Mouse (Mus musculus) forebrain, embryonic 12.5 days (tissue): ENCODE measurements at regions not wholly inside any gene's neighbourhood (a gene's known extent, or its start where the extent isn't known, plus 50 kb on each side); places are given as distances from the start of the nearest gene placed in this dataset.
"Not testable (repeated sequence)": the region's sequence is repeated elsewhere in the genome, so short reads cannot be mapped to it uniquely, and the experiment has no call there.

Experiments
- ATAC-seq: fragments of 200-750 bp; cut with Nextera tagmentation; 2 replicates; pipeline ENCODE4 v1.8.0; 2017; ENCODE audit warnings: moderate TSS enrichment; ENCODE audit not compliant: low FRiP score
- H3K27ac ChIP-seq: fragments of 300-500 bp; sonication (generic); 2 replicates; pipeline ENCODE4 v1.5.1; 2016; ENCODE audit warnings: mild to moderate bottlenecking
- H3K27me3 ChIP-seq: fragments of 300-500 bp; sonication (generic); 2 replicates; pipeline ENCODE4 v1.6.1; 2016; ENCODE audit warnings: mild to moderate bottlenecking
- H3K36me3 ChIP-seq: fragments of 300-500 bp; sonication (generic); replicated peaks from 2 replicates; pipeline ENCODE4 v1.6.1; 2016; ENCODE audit warnings: mild to moderate bottlenecking
- H3K4me1 ChIP-seq: fragments of 300-500 bp; sonication (generic); 2 replicates; pipeline ENCODE4 v1.6.1; 2016
- H3K4me2 ChIP-seq: fragments of 300-500 bp; sonication (generic); 2 replicates; pipeline ENCODE4 v1.6.1; 2016; ENCODE audit warnings: mild to moderate bottlenecking, moderate library complexity
- H3K4me3 ChIP-seq: fragments of 300-500 bp; sonication (generic); replicated peaks from 2 replicates; pipeline ENCODE4 v1.5.1; 2016; ENCODE audit warnings: mild to moderate bottlenecking
- H3K9ac ChIP-seq: fragments of 300-500 bp; sonication (generic); 2 replicates; pipeline ENCODE4 v1.6.1; 2016; ENCODE audit warnings: mild to moderate bottlenecking
- H3K9me3 ChIP-seq: fragments of 300-500 bp; sonication (generic); 2 replicates; pipeline ENCODE4 v1.6.1; 2016
- whole genome bisulfite sequencing: fragments of 180-500 bp; shearing (Covaris S2); methylation state at CpG from one replicate; pipeline ENCODE4 v1.1.7; 2016; 5-methylcytosine and 5-hydroxymethylcytosine counted together

- not testable (repeated sequence) for ATAC-seq, H3K4me2 ChIP-seq, H3K9me3 ChIP-seq, H3K4me1 ChIP-seq, H3K4me3 ChIP-seq, H3K27me3 ChIP-seq, H3K9ac ChIP-seq, H3K36me3 ChIP-seq, H3K27ac ChIP-seq
- WGBS: 35% methylated on average over 6 of the region's 7 CpGs
Measured at GRCm38 (mm10) chrX:135112109-135112508, 65.3 kb downstream of the Gm15023 start.

- not testable (repeated sequence) for H3K4me1 ChIP-seq, H3K27ac ChIP-seq, H3K9ac ChIP-seq, H3K4me3 ChIP-seq, ATAC-seq, H3K9me3 ChIP-seq, H3K4me2 ChIP-seq, H3K27me3 ChIP-seq, H3K36me3 ChIP-seq
- WGBS: 25% methylated on average over 4 of the region's 4 CpGs
Measured at GRCm38 (mm10) chrX:135110866-135111265, 66.6 kb downstream of the Gm15023 start.

GRCm38 (mm10) chrX:135101594-135101993, 75.8 kb downstream of the Gm15023 start:
- 30% methylated on average over 3 of the region's 3 CpGs for WGBS
- H3K27me3 ChIP-seq: peaks cover 16% of the 10 kb centered on the region; the same call in 1 of the 2 replicates
- peak; percentile 85; the same call in 1 of the 2 replicates for ATAC-seq

GRCm38 (mm10) chrX:135098101-135098500, 79.3 kb downstream of the Gm15023 start:
- no peak overlapping the region for H3K9ac ChIP-seq
- no peaks in the 10 kb centered on the region for H3K36me3 ChIP-seq
- H3K27me3 ChIP-seq: peaks cover 12% of the 10 kb centered on the region; the same call in 1 of the 2 replicates
- H3K9me3 ChIP-seq: no peaks in the 10 kb centered on the region
- no peaks in the 10 kb centered on the region for H3K4me1 ChIP-seq
- no peak for ATAC-seq
- no peak overlapping the region for H3K4me2 ChIP-seq
- H3K4me3 ChIP-seq: no peak overlapping the region
- H3K27ac ChIP-seq: no peak overlapping the region

More at GRCm38 (mm10) chrX:135101594-135101993, 75.8 kb downstream of the Gm15023 start:
- Histone ChIP-seq H3K36me3 (no peaks in the 10 kb centered on the region), H3K4me1 (no peaks in the 10 kb centered on the region), H3K9me3 (no peaks in the 10 kb centered on the region), H3K4me2 (no peak overlapping the region), H3K9ac (no peak overlapping the region), H3K27ac (no peak overlapping the region), H3K4me3 (no peak overlapping the region)

- Histone ChIP-seq H3K4me3 (no peak overlapping the region), H3K27me3 (peaks cover 17% of the 10 kb centered on the region; the same call in 1 of the 2 replicates)
- ATAC-seq: no peak
Measured at GRCm38 (mm10) chrX:135096206-135096605, 81.2 kb downstream of the Gm15023 start.

GRCm38 (mm10) chrX:135091074-135091473, 82.1 kb upstream of the Zmat1 start:
- ATAC-seq, H3K4me3 ChIP-seq: not testable (repeated sequence)
- 30% methylated on average over 3 of the region's 3 CpGs for WGBS

More at GRCm38 (mm10) chrX:135096206-135096605, 81.2 kb downstream of the Gm15023 start:
- 64% methylated on average over 3 of the region's 3 CpGs for WGBS
- Histone ChIP-seq H3K9ac (no peak overlapping the region), H3K4me1 (no peaks in the 10 kb centered on the region), H3K4me2 (no peak overlapping the region), H3K27ac (no peak overlapping the region), H3K9me3 (no peaks in the 10 kb centered on the region), H3K36me3 (no peaks in the 10 kb centered on the region)

GRCm38 (mm10) chrX:135087068-135087579, 78.1 kb upstream of the Zmat1 start:
- H3K4me3 ChIP-seq: not testable (repeated sequence)

More at GRCm38 (mm10) chrX:135091074-135091473, 82.1 kb upstream of the Zmat1 start:
- H3K36me3 ChIP-seq, H3K4me1 ChIP-seq, H3K9me3 ChIP-seq, H3K27me3 ChIP-seq, H3K9ac ChIP-seq, H3K27ac ChIP-seq, H3K4me2 ChIP-seq: not testable (repeated sequence)

GRCm38 (mm10) chrX:135086564-135086963, 77.6 kb upstream of the Zmat1 start:
- not testable (repeated sequence) for ATAC-seq, H3K4me2 ChIP-seq, H3K9me3 ChIP-seq, H3K9ac ChIP-seq, H3K4me3 ChIP-seq, H3K36me3 ChIP-seq, H3K4me1 ChIP-seq, H3K27ac ChIP-seq
- H3K27me3 ChIP-seq: peaks cover 13% of the 10 kb centered on the region; the same call in 1 of the 2 replicates
- WGBS: 29% methylated on average over 6 of the region's 9 CpGs

More at GRCm38 (mm10) chrX:135087068-135087579, 78.1 kb upstream of the Zmat1 start:
- not testable (repeated sequence) for H3K36me3 ChIP-seq, ATAC-seq, H3K27ac ChIP-seq, H3K9me3 ChIP-seq, H3K4me1 ChIP-seq, H3K4me2 ChIP-seq, H3K9ac ChIP-seq
- 29% methylated on average over 7 of the region's 7 CpGs for WGBS
- peaks cover 13% of the 10 kb centered on the region; the same call in 1 of the 2 replicates for H3K27me3 ChIP-seq

GRCm38 (mm10) chrX:135085770-135086553, 77.0 kb upstream of the Zmat1 start:
- not testable (repeated sequence) for H3K9ac ChIP-seq, H3K4me2 ChIP-seq, H3K36me3 ChIP-seq, ATAC-seq, H3K4me3 ChIP-seq, H3K4me1 ChIP-seq, H3K27ac ChIP-seq, H3K9me3 ChIP-seq
- WGBS: 81% methylated on average over 13 of the region's 14 CpGs
- peaks cover 13% of the 10 kb centered on the region; the same call in 1 of the 2 replicates for H3K27me3 ChIP-seq

- Histone ChIP-seq H3K4me1 (no peaks in the 10 kb centered on the region), H3K9me3 (no peaks in the 10 kb centered on the region), H3K36me3 (no peaks in the 10 kb centered on the region), H3K9ac (no peak overlapping the region), H3K27ac (no peak overlapping the region), H3K27me3 (peaks cover 37% of the 10 kb centered on the region), H3K4me3 (no peak overlapping the region), H3K4me2 (no peak overlapping the region)
- WGBS: 83% methylated on average over 2 of the region's 2 CpGs
- ATAC-seq: no peak
Measured at GRCm38 (mm10) chrX:135080380-135081158, 71.6 kb upstream of the Zmat1 start.

- 83% methylated on average over 2 of the region's 2 CpGs for WGBS
- H3K9me3 ChIP-seq: no peaks in the 10 kb centered on the region
- no peak overlapping the region for H3K4me3 ChIP-seq
- H3K4me2 ChIP-seq: no peak overlapping the region
- H3K27me3 ChIP-seq: peaks cover 40% of the 10 kb centered on the region
- no peaks in the 10 kb centered on the region for H3K36me3 ChIP-seq
- no peak overlapping the region for H3K9ac ChIP-seq
- H3K4me1 ChIP-seq: no peaks in the 10 kb centered on the region
- ATAC-seq: no peak
- no peak overlapping the region for H3K27ac ChIP-seq
Measured at GRCm38 (mm10) chrX:135079388-135079787, 70.4 kb upstream of the Zmat1 start.

GRCm38 (mm10) chrX:135075903-135076302, 66.9 kb upstream of the Zmat1 start:
- no peak overlapping the region for H3K4me2 ChIP-seq
- H3K36me3 ChIP-seq: no peaks in the 10 kb centered on the region
- H3K9ac ChIP-seq: no peak overlapping the region
- no peaks in the 10 kb centered on the region for H3K9me3 ChIP-seq
- H3K4me3 ChIP-seq: no peak overlapping the region
- no peak overlapping the region for H3K27ac ChIP-seq
- no peak for ATAC-seq
- 79% methylated on average over 2 of the region's 2 CpGs for WGBS
- no peaks in the 10 kb centered on the region for H3K4me1 ChIP-seq
- peaks cover 46% of the 10 kb centered on the region for H3K27me3 ChIP-seq
